Mouse (Mus musculus) olfactory bulb, adult 2 months (tissue): ENCODE data around the gene Epb41.

Experiments used
- CTCF ChIP-seq: fragments of 200-500 bp; IDR thresholded peaks from 2 replicates; pipeline ENCODE4 v1.5.1; 2012; ENCODE audit warnings: low read depth, mild to moderate bottlenecking, low read length, moderate library complexity; ENCODE audit not compliant: insufficient read depth
- POLR2A ChIP-seq: fragments of 200-500 bp; IDR thresholded peaks from 2 replicates; pipeline ENCODE4 v1.6.1; 2012; ENCODE audit warnings: mild to moderate bottlenecking, low read depth, low read length, moderate library complexity; ENCODE audit not compliant: insufficient read depth

GRCm38 (mm10) chr4:132111227-132111626 is 36.1 kb upstream of the Epb41 start:
- no peak for TF ChIP-seq POLR2A
- TF ChIP-seq CTCF: no peak
